Mouse (Mus musculus): Measurements from ENCODE around the gene Popdc2. TPM values are rescaled to one million over a fixed set of nuclear protein-coding genes. Genes with fewer than 3 reads are reported as not detected.

The Popdc2 gene
- polyA plus RNA-seq, 1 experiment from 2014 or later: 0.71 TPM

DNA sequence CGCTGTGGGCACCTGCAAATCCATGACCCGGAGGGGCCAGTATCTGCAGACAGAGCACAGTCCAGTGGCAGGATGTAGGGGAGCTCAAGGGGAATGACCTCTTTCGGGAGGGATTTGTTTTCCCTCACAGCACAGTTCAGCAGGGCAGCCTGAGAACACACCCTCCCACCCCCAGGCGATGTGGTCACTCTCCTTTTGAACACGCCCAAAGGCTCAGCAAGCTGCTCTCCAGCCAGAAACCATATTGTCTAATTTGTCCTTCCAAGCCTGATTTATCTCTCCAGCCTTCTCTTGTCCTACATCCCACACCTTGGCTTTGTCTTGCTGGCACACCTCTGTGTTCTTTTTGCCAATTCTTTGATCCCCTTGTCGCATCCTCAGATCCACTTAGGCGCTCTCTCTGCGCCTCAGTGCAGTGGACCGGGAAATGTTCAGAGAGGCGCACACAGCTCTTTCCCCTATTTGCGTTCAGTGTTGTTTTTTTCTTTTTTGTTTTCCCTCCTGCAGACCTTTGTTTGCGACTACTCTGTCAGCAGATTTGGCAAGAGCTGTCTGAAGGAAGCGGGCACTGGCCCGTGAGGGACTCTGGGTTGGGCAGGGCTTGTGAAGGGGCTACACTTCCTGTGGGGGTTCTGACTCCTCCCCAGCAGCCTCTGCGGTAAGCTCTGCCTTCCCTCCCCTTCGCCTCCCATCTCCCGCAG, 37.7 kb downstream of the Popdc2 start:
- H3K9me3 ChIP-seq (ENCODE audit: control insufficient read depth, low read length): no peaks in the 10 kb centered on the region
- no peaks in the 10 kb centered on the region for H3K36me3 ChIP-seq (ENCODE audit: control insufficient read depth, insufficient read depth, low read length)
- H3K27me3 ChIP-seq (ENCODE audit: control insufficient read depth, insufficient read depth, low read length): no peaks in the 10 kb centered on the region
- ATAC-seq (ENCODE audit: low read depth): peak; percentile 96
- H3K4me1 ChIP-seq (ENCODE audit: control insufficient read depth, insufficient read depth, low read length): peaks cover 11% of the 10 kb centered on the region; the same call in 1 of the 2 replicates
- peak overlapping the region; percentile 14; the same call in 1 of the 2 replicates for H3K4me3 ChIP-seq (ENCODE audit: low read depth, low read length)
- WGBS: 22% methylated on average over 17 of the region's 17 CpGs
- peak overlapping the region; percentile 45 for H3K4me2 ChIP-seq (ENCODE audit: low read depth, low read length)
- peak overlapping the region; percentile 76 for H3K27ac ChIP-seq (ENCODE audit: low read depth, low read length)
- peak overlapping the region; percentile 26 for H3K9ac ChIP-seq (replicated peaks; ENCODE audit: low read depth, low read length)

DNA sequence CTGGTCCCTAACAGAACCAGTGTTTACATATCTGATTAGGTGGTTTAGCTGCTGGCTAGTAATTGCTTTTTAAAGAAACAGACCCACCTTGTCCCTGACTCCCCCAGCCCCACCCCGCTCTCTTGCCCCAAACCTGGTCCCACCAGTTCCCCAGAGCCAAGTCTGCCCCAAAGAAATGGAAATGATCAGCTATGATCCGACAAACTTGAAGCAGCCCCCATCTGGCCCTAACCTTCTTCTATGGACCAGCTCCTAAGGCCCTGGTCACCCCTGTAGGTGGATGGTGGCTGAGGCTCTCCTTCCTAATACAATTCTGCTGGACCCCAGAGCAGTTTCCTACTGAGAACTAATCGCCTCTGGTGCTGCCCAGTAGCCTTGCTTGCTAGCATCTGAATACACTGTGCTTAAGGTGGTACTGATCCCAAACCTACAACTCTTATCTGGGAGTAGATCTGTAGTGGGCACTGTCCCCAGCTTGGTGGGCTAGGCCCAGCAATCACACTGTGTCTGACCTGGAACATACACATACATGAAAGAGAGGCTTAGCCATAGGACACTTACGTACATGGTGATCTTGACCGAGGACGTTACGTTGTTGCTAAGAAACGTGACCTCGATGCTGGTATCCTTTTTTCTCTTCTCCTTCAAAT, 38.4 kb downstream of the Popdc2 start:
- H3K36me3 ChIP-seq (ENCODE audit: control insufficient read depth, insufficient read depth, low read length): no peaks in the 10 kb centered on the region
- peak overlapping the region; percentile 45 for H3K4me2 ChIP-seq (ENCODE audit: low read depth, low read length)
- ATAC-seq (ENCODE audit: low read depth): peak; percentile 33; the same call in 1 of the 2 replicates
- no peaks in the 10 kb centered on the region for H3K27me3 ChIP-seq (ENCODE audit: control insufficient read depth, insufficient read depth, low read length)
- no peaks in the 10 kb centered on the region for H3K9me3 ChIP-seq (ENCODE audit: control insufficient read depth, low read length)
- peak overlapping the region; percentile 26 for H3K9ac ChIP-seq (replicated peaks; ENCODE audit: low read depth, low read length)
- peaks cover 11% of the 10 kb centered on the region; the same call in 1 of the 2 replicates for H3K4me1 ChIP-seq (ENCODE audit: control insufficient read depth, insufficient read depth, low read length)
- H3K27ac ChIP-seq (ENCODE audit: low read depth, low read length): peak overlapping the region; percentile 76; the same call in 1 of the 2 replicates
- WGBS: 83% methylated on average over 9 of the region's 9 CpGs
- no peak overlapping the region for H3K4me3 ChIP-seq (ENCODE audit: low read depth, low read length)

DNA sequence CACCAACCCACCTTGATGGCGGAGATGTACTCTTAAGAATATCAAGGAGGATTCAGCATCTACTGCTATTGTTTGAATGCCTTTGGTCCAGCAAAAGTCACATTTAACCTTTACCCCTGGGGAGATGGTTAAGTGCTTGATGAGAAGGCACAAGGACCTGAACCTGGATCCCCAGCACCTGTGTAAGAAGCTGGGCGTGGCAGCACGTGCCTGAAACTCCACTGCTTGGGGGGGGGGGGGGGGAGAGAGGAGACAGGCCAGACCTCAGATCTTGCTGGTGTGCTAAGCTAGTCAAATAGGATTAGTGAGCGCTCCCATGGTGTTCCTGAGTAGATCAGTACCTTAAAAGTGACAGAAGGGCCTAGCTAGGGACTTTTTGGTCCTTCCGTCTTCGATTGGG, 39.5 kb downstream of the Popdc2 start:
- ATAC-seq (ENCODE audit: low read depth): no peak
- no peak overlapping the region for H3K27ac ChIP-seq (ENCODE audit: low read depth, low read length)
- H3K9ac ChIP-seq (replicated peaks; ENCODE audit: low read depth, low read length): no peak overlapping the region
- H3K4me1 ChIP-seq (ENCODE audit: control insufficient read depth, insufficient read depth, low read length): peaks cover 11% of the 10 kb centered on the region; the same call in 1 of the 2 replicates
- no peaks in the 10 kb centered on the region for H3K9me3 ChIP-seq (ENCODE audit: control insufficient read depth, low read length)
- H3K36me3 ChIP-seq (ENCODE audit: control insufficient read depth, insufficient read depth, low read length): no peaks in the 10 kb centered on the region
- no peak overlapping the region for H3K4me3 ChIP-seq (ENCODE audit: low read depth, low read length)
- H3K27me3 ChIP-seq (ENCODE audit: control insufficient read depth, insufficient read depth, low read length): no peaks in the 10 kb centered on the region
- no peak overlapping the region for H3K4me2 ChIP-seq (ENCODE audit: low read depth, low read length)
- 90% methylated on average over 6 of the region's 6 CpGs for WGBS

DNA sequence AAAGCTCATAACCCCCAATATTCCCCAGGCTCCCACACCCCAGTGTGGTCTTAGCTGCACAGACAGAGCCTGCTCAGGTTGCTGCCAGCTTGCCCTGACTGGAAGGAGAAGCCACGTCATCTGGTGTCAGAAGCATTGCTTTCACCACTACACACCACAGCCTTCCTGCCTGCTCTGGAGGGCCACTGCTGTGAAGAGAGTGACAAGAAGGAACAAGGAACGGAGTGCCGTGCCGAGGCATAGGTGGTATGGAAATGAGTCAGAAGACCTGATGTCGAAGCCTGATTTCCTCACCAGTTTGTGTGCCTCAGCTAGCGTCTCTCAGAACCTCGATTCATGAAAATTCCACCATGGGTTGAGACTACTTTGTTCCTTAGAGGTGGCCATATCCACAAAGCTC, 41.6 kb downstream of the Popdc2 start:
- Histone ChIP-seq H3K4me1 (ENCODE audit: control insufficient read depth, insufficient read depth, low read length) (peaks cover 11% of the 10 kb centered on the region; the same call in 1 of the 2 replicates), H3K36me3 (ENCODE audit: control insufficient read depth, insufficient read depth, low read length) (no peaks in the 10 kb centered on the region), H3K27me3 (ENCODE audit: control insufficient read depth, insufficient read depth, low read length) (no peaks in the 10 kb centered on the region), H3K4me2 (ENCODE audit: low read depth, low read length) (no peak overlapping the region), H3K9me3 (ENCODE audit: control insufficient read depth, low read length) (no peaks in the 10 kb centered on the region), H3K9ac (replicated peaks; ENCODE audit: low read depth, low read length) (no peak overlapping the region), H3K4me3 (ENCODE audit: low read depth, low read length) (no peak overlapping the region), H3K27ac (ENCODE audit: low read depth, low read length) (no peak overlapping the region)
- ATAC-seq (ENCODE audit: low read depth): no peak
- WGBS: 88% methylated on average over 7 of the region's 7 CpGs

DNA sequence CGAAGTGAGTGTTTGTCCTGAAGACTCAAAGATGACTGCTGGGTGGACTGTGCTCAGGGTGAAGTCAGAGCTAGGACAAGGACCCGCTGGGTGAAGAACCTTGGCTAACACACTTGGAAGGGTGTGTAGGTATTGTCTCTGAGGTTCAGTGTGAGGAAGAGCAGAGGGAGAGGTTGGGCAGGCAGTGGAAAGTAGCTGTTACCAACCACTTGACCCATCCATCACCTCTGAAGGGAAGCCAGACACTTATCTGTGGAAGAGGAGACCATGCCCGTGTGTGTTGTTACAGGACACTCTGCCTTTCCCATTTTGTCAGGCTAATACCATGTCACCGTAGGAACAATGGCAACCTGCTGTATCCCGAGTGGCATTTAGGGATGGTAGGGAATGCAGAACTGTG, 44.3 kb downstream of the Popdc2 start:
- Histone ChIP-seq H3K9ac (replicated peaks; ENCODE audit: low read depth, low read length) (no peak overlapping the region), H3K4me2 (ENCODE audit: low read depth, low read length) (no peak overlapping the region), H3K27me3 (ENCODE audit: control insufficient read depth, insufficient read depth, low read length) (no peaks in the 10 kb centered on the region), H3K4me1 (ENCODE audit: control insufficient read depth, insufficient read depth, low read length) (no peaks in the 10 kb centered on the region), H3K27ac (ENCODE audit: low read depth, low read length) (no peak overlapping the region), H3K4me3 (ENCODE audit: low read depth, low read length) (no peak overlapping the region), H3K9me3 (ENCODE audit: control insufficient read depth, low read length) (no peaks in the 10 kb centered on the region), H3K36me3 (ENCODE audit: control insufficient read depth, insufficient read depth, low read length) (no peaks in the 10 kb centered on the region)
- no peak for ATAC-seq (ENCODE audit: low read depth)
- WGBS: 76% methylated on average over 5 of the region's 5 CpGs

- no peak for ATAC-seq (ENCODE audit: low read depth)
- H3K4me3 ChIP-seq (ENCODE audit: low read depth, low read length): no peak overlapping the region
- H3K27me3 ChIP-seq (ENCODE audit: control insufficient read depth, insufficient read depth, low read length): no peaks in the 10 kb centered on the region
- H3K4me2 ChIP-seq (ENCODE audit: low read depth, low read length): no peak overlapping the region
- no peaks in the 10 kb centered on the region for H3K36me3 ChIP-seq (ENCODE audit: control insufficient read depth, insufficient read depth, low read length)
- no peak overlapping the region for H3K9ac ChIP-seq (replicated peaks; ENCODE audit: low read depth, low read length)
- WGBS: 85% methylated on average over 6 of the region's 6 CpGs
- H3K9me3 ChIP-seq (ENCODE audit: control insufficient read depth, low read length): no peaks in the 10 kb centered on the region
- no peaks in the 10 kb centered on the region for H3K4me1 ChIP-seq (ENCODE audit: control insufficient read depth, insufficient read depth, low read length)
- H3K27ac ChIP-seq (ENCODE audit: low read depth, low read length): no peak overlapping the region
These were observed 44.7 kb downstream of the Popdc2 start for GRCm38 (mm10) chr16:38406708-38407107.

DNA sequence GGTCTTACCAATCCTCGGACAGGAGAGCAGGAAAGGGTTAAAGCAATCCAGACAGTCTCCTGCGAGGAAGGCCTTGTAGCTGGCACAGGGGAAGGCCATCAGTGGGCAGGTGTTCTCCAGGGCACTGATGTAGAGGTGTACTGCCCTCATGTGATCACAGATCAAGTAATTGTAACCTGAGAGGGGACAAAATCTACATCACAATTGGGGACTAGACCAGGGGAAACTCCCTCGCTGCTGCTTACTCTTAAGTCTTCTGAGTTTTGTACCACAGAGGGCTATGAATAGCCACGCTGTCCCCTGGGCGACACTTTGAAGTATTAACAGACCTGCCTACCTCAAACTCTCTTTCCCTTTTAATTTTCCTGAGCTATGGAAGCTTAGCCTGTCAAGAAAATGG, 45.6 kb downstream of the Popdc2 start:
- no peak overlapping the region for H3K9ac ChIP-seq (replicated peaks; ENCODE audit: low read depth, low read length)
- 35% methylated on average over 5 of the region's 5 CpGs for WGBS
- no peaks in the 10 kb centered on the region for H3K4me1 ChIP-seq (ENCODE audit: control insufficient read depth, insufficient read depth, low read length)
- no peak for ATAC-seq (ENCODE audit: low read depth)
- no peaks in the 10 kb centered on the region for H3K27me3 ChIP-seq (ENCODE audit: control insufficient read depth, insufficient read depth, low read length)
- no peaks in the 10 kb centered on the region for H3K36me3 ChIP-seq (ENCODE audit: control insufficient read depth, insufficient read depth, low read length)
- H3K9me3 ChIP-seq (ENCODE audit: control insufficient read depth, low read length): no peaks in the 10 kb centered on the region
- H3K4me3 ChIP-seq (ENCODE audit: low read depth, low read length): no peak overlapping the region
- no peak overlapping the region for H3K4me2 ChIP-seq (ENCODE audit: low read depth, low read length)
- no peak overlapping the region for H3K27ac ChIP-seq (ENCODE audit: low read depth, low read length)

DNA sequence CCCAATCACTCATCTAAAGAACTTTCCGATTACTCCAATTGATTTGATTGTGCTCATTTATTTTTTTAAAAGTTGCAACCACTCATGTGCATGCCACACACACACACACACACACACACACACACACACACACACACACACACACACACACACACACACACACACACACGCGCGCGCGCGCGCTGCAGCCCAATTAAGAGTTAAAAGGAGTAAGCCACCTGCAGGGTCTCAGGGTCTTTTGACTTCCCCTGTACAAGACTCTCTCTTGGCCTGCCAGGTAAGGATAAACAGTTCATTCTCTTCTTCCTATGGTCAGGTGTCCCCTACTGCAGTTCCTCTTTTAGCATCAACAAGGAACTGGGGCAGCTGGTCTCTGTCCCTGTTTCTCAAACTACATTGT, 46.4 kb downstream of the Popdc2 start:
- no peak overlapping the region for H3K4me2 ChIP-seq (ENCODE audit: low read depth, low read length)
- no peak for ATAC-seq (ENCODE audit: low read depth)
- no peaks in the 10 kb centered on the region for H3K27me3 ChIP-seq (ENCODE audit: control insufficient read depth, insufficient read depth, low read length)
- no peaks in the 10 kb centered on the region for H3K36me3 ChIP-seq (ENCODE audit: control insufficient read depth, insufficient read depth, low read length)
- H3K4me3 ChIP-seq (ENCODE audit: low read depth, low read length): no peak overlapping the region
- no peak overlapping the region for H3K27ac ChIP-seq (ENCODE audit: low read depth, low read length)
- 98% methylated on average over 7 of the region's 8 CpGs for WGBS
- no peaks in the 10 kb centered on the region for H3K9me3 ChIP-seq (ENCODE audit: control insufficient read depth, low read length)
- no peak overlapping the region for H3K9ac ChIP-seq (replicated peaks; ENCODE audit: low read depth, low read length)
- H3K4me1 ChIP-seq (ENCODE audit: control insufficient read depth, insufficient read depth, low read length): no peaks in the 10 kb centered on the region

DNA sequence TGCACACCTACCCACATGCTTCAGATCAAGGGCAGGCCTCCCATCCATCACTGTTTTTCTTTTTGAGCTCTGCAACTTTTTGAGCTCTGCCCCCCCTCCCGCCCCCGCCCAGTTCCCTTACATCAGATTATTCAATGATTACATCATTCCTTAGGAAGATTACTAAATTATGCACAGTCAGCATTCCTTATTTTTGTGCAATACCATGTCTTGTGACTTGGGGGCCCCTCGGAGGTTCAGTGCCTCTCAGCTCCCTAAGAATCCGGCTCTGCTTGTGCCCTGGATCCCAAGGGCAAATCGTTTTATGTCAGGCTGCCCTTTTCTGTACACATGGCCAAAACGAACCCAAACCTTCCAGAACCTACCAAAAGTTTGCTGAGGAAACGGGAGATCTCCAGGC, 52.9 kb downstream of the Popdc2 start:
- no peaks in the 10 kb centered on the region for H3K36me3 ChIP-seq (ENCODE audit: control insufficient read depth, insufficient read depth, low read length)
- H3K4me2 ChIP-seq (ENCODE audit: low read depth, low read length): no peak overlapping the region
- no peak for ATAC-seq (ENCODE audit: low read depth)
- WGBS: 93% methylated on average over 7 of the region's 7 CpGs
- no peaks in the 10 kb centered on the region for H3K27me3 ChIP-seq (ENCODE audit: control insufficient read depth, insufficient read depth, low read length)
- H3K4me3 ChIP-seq (ENCODE audit: low read depth, low read length): no peak overlapping the region
- H3K9me3 ChIP-seq (ENCODE audit: control insufficient read depth, low read length): no peaks in the 10 kb centered on the region
- no peak overlapping the region for H3K9ac ChIP-seq (replicated peaks; ENCODE audit: low read depth, low read length)
- H3K4me1 ChIP-seq (ENCODE audit: control insufficient read depth, insufficient read depth, low read length): no peaks in the 10 kb centered on the region
- H3K27ac ChIP-seq (ENCODE audit: low read depth, low read length): no peak overlapping the region
